Mouse (Mus musculus) kidney, postnatal 4 days (tissue): Measurements from ENCODE around the gene Vps11.
"Not testable (repeated sequence)": the region's sequence is repeated elsewhere in the genome, so short reads cannot be mapped to it uniquely, and the experiment has no call there.

Experiments used
- DNase-seq, 2 experiments: peaks; one replicate each; pipeline ENCODE4 v3.0.0; 2021; ENCODE audit warnings: mixed read lengths in 2 of 2

Gene Vps11

DNA sequence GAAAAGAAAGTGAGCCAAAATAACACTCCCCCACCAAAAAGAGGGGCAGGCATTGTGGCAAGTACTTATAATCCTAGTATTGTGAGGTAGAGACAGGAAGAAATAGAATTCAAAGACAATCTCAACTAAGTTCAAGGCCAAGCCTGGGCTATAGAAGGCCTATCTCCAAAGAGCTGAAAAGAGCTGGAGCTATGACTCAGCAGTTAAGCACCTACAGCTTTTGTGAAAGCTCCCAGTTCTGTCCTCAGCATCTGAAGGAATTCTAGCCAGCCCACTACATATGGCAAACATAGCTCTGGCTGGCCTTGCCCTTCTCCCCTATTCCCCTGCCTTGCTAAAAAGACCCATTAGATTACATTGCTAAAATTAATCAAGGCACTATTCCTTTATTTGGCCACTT is 11.9 kb upstream of the Vps11 start:
- DNase-seq, result no peak

- peak; percentile 48 to 51 for DNase-seq
Measured at GRCm38 (mm10) chr9:44364480-44364879, 3.0 kb upstream of the Vps11 start.

- not testable (repeated sequence) for DNase-seq
Measured at GRCm38 (mm10) chr9:44361931-44362330, 461 bp upstream of the Vps11 start.

DNA sequence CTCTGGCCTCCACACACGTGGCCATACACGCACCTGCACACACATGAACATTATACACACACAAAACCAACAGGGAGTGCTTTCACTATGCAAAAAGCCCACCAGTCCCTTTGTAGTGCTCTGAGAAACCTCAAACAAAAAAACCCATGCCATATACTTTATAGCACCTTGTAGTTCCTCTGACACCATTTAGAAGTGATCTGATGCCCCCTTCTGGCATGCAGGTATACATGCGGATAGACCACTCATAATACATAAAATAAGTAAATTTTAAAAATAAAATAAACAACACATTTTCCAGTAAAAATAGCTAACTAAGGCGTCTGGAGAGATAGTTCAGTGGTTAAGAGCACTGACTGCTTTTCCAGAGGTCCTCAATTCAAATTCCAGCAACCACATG is 4.3 kb downstream of the Vps11 start:
- no peak for DNase-seq

DNA sequence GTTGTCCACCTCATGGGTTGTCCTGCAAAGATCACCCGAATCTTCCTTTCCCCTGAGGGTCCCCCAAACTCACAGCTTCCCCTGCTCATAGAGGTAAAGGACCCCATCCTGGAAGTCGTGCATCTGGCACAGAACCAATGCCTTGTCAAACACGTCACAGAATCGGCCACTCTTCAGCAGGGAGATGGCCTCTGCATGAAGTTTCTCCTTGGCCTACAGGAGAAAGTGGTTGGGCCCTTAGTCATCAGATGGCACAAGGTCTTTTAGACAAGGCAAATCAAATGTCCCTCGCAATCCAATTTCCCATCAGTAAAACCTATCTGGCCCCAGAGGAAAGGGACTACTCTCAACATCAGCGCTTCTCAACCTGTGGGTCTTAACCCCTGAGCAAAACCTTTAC is 8.3 kb downstream of the Vps11 start:
- DNase-seq, result no peak

DNA sequence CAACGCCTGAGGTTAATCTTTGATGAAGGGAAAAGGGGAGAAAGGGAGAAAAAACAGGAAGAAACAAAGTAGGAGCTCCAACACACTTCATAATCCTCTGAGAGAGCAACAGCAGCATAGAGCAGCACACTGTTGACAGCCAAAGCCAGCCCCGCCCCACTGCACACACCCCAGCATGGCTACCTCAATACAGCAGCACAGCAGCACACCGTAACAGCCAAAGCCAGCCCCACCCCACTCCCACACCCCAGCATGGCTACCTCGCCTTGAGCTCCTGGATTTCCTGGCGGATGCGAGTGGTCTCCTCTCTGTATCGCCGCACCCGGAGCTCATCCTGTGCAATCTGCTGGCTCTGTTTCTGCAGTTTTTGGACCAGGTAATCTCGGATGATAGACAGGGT is 9.1 kb downstream of the Vps11 start:
- DNase-seq, result no peak

DNA sequence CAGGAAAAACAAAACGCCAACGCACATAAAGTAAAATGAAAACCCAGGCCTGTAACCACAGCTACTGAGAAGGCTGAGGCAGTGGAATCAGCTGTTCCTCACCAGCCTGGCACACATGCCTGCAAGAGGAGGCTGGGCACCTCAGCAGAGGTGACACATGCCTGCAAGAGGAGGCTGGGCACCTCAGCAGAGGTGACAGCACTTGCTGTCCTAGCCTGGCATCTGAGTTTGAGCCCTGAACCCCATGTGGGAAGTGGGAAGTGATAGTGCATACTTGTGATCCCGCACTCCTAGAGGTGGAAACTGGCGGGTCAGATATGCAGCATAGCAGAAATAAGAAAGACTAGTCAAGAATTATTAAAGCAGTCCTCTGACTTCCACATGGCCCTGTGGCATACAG is 10.1 kb downstream of the Vps11 start:
- no peak for DNase-seq

- no peak for DNase-seq
Measured at GRCm38 (mm10) chr9:44348546-44348945, 12.9 kb downstream of the Vps11 start.

GRCm38 (mm10) chr9:44347621-44348020 is 13.8 kb downstream of the Vps11 start:
- no peak for DNase-seq

- no peak for DNase-seq
Measured at GRCm38 (mm10) chr9:44347166-44347565, 14.3 kb downstream of the Vps11 start.

DNA sequence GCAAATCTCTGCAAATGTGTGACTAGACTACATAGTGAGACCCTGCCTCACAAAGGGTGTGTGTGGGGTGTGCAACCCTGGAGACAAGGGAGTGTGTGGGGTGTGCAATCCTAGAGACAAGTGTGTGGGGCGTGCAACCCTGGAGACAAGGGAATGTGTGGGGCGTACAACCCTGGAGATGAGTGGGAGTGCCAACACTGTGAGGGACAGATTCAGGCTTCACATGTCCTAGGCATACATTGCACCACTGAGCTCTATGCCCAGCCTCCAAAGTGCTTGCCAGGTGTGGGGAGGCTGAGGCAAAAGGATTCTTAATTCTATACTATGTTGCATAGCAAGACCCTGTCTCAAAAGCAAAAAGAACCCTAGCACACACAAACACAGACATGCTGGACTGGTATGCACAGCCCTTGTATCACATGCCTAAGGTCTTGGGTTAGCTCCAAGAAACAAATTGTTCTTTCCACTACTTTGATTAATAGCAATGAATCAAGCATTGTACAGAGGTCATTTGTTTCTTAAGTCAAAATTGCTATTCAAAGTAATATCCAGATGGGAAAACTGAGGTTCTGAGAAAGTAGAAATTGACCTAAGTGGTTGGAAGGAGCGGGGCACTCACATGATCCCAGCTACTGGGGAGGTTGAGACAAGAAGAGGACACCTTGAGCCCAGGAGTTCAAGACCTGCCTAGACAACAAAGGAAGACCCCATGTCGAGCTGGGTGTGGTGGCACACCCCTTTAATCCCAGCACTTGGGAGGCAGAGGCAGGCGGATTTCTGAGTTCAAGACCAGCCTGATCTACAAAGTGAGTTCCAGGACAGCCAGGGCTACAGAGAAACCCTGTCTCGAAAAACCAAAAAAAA is 15.7 kb downstream of the Vps11 start:
- DNase-seq, result no peak

- peak; percentile 93 to 96 for DNase-seq
Measured at GRCm38 (mm10) chr9:44343781-44344421, 17.6 kb downstream of the Vps11 start, which contains the start of gene Hmbs. TSS of gene Hmbs (minus strand) at chr9:44344228.

- DNase-seq, result peak in 1 of 2 experiments; percentile 17
Measured at GRCm38 (mm10) chr9:44343290-44343689, 18.2 kb downstream of the Vps11 start.

DNA sequence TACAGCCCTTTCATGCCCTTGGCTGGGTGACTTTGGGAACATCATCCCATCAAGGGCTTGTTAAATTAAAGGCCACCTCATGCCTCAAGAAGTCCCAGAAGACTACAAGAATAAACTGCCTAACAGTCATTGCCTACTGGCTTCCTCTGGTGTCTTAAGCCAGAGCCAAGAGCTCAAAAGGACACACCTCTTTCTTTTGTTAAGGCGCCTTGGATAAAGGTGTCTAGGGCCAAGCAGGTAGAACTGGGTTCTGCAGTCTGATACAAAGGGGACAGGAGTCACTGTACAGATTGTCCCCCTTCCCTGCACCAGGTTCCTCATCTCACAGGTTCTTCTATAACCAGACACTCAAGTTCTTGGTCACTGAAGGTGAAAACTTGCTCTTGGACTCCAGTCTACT is 18.9 kb downstream of the Vps11 start:
- no peak for DNase-seq

GRCm38 (mm10) chr9:44342173-44342572 is 19.3 kb downstream of the Vps11 start:
- no peak for DNase-seq

- no peak for DNase-seq
Measured at GRCm38 (mm10) chr9:44341487-44341886, 20.0 kb downstream of the Vps11 start.

- DNase-seq, result no peak
Measured at GRCm38 (mm10) chr9:44338574-44338973, 22.9 kb downstream of the Vps11 start.

- peak; percentile 27 to 29 for DNase-seq
Measured at GRCm38 (mm10) chr9:44337436-44338169, 23.9 kb downstream of the Vps11 start.

- no peak for DNase-seq
Measured at GRCm38 (mm10) chr9:44336964-44337363, 24.5 kb downstream of the Vps11 start.

DNA sequence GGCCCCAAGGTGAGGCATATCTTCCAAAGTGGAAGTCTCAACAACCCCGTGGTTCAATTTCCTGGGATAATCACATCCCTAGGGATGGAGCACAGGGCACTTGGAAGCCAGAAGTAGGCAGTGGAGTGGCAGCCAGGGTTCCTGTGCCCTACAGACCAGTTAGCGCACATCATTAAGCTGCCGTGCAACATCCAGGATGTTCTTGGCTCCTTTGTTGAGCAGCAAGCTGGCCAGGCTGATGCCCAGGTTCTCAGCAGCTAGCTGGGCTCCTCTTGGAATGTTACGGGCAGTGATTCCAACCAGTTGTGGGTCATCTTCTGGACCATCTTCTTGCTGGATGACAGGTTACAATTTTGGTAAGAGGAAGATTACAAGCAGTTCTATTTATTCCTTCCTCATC is 25.0 kb downstream of the Vps11 start:
- DNase-seq, result not testable (repeated sequence)

DNA sequence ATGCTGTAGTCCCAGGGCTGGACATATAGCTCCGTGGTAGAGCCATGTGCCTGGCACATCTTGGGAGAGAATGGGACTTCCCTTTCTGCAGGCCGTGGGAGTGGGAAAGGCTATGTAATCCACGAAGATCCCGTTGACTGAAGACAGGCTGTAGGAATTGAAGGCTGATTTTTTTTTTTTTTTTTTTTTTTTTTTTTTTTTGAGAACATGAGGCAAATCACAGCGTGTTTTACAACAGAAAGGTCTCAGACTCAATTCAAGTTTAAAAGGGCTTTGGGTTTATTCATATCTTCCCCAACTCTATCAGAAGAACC is 25.4 kb downstream of the Vps11 start:
- DNase-seq, result no peak

- peak in 1 of 2 experiments; percentile 54 for DNase-seq
Measured at GRCm38 (mm10) chr9:44335331-44336092, 26.0 kb downstream of the Vps11 start.
